Mouse (Mus musculus) liver, adult (tissue): ENCODE results near the gene Cntd1.

Experiments
- GATA4 ChIP-seq: IDR thresholded peaks from 2 replicates; pipeline ENCODE4 v1.6.1; 2014; ENCODE audit warnings: mild to moderate bottlenecking, low read length; ENCODE audit not compliant: insufficient replicate concordance

The Cntd1 gene

DNA sequence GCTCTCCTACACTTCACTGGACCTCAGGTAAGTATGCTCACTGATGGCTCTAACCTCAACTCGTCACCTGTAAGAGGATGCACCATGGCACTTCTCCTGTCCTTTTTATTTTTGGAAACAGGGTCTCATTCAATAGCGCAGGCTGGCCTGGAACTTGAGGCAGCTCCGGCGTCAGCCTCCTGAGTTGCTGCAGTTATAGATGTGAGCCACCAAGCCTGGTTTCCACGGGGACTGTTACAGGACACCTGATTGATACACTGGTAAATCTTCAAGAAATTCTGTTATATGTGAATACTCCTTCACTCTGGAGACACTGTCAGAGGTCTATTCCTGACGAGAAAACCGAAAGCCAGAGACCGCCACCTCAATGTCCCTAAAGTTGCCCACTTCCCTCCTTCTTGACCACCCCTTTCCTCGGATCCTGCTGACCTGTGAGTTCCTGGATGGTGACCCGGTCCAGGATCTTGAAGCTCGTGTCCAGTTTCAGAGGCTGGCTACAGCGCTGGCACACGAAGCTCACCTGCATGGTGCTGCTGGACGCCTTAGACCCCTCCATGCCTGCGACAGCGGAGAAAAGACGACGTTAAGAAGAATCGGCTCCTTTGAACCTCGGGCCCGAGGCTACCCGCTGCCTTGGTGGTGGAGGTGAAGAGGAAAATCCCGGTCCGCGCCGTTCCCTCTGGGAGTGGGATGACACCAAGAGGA lies 22.6 kb downstream of the Cntd1 start:
- TF ChIP-seq GATA4: no peak

DNA sequence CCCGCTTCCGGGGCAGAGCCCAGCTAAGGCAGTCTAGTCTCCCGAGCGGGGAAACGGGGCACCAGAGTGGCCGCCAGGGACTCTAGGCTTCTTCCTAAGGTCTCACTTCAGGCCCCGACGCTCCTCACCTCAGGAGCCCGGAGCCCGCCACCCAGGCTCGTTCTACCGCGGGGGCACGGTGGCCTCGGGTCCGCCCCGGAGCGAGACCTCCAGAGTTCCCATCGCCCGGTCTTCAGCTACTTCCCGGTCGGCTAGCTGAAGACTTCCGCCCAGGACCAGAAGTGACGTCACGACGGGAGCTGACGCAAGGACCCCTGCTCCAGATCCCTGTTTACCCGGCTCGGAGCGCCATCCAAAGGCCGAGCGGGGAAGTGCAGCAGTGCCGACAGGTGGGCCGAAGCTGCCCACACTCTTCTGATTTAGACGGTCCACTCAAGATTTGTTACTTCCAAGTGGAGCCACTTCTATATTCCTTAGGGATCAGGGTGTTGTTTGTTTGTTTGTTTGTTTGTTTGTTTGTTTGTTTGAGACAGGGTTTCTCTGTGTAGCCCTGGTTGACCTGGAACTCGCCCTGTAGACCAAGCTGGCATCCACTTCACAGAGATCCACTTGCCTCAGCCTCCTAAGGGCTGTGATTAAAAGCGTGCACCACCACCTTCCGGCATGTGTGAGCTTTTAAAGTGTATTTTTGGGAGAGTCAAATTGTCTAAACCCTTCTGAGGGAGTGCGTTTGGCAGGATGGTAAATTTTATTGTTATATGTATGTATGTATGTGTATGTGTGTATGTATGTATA lies 23.4 kb downstream of the Cntd1 start, which contains the start of gene Becn1:
Gene Becn1 (minus strand): TSS at position 283 of the 795 bp plus-strand sequence.
- no peak for TF ChIP-seq GATA4

DNA sequence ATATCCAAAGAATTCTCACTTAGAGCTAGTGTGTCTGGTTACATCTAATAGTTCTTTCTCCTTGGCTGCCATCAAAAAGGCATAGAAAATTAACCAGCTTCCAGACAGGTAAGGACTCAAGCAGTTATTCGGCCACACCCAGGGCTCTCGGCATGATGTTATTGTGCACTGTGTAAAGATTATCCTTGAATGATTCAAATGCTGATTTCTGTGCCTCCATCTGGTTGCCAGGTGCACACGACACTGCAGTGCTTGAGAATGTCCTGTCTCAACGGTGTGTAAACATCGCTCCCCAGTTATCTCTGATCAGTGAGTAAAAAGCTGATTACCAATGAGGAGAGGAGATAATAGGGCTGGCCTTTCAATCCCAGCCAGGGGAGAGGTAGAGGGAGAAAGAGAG lies 28.9 kb downstream of the Cntd1 start:
- no peak for TF ChIP-seq GATA4

DNA sequence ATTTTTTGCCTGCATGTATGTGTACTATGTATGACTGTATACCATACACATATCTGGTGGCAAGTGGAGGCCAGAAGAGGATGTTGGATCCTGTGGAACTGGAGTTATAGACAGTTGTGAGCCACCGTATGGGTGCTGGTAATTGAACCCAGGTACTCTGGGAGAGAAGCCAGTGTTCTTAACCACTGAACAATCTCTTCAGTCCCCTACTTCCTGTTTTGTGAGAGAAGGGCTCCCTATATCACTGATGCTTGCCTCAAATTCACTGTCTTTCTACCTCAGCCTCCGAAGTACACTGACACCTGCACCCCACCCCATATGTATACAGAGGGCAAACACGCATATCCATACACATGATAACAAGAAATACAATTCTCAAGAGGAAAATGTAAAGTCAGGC lies 32.3 kb downstream of the Cntd1 start:
- no peak for TF ChIP-seq GATA4

DNA sequence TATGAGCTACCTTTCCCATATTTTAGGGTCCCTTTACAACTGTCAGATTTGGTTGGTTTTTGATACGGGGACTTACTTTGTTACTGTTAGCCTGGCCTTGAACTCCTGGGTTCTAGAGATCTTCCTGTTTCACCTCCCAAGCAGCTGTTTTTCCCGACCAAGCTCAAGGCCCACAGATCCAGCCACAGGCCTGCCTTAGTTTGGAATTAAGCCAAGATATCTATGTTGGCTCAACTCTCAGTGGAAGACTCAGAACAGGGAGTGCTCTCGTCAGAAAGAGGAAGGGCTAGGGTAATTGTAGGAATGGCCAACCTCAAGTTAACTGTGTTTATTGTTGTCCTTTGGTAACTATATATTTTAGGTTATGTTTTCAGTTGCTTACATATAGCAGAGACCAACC lies 33.3 kb downstream of the Cntd1 start:
- TF ChIP-seq GATA4: no peak

DNA sequence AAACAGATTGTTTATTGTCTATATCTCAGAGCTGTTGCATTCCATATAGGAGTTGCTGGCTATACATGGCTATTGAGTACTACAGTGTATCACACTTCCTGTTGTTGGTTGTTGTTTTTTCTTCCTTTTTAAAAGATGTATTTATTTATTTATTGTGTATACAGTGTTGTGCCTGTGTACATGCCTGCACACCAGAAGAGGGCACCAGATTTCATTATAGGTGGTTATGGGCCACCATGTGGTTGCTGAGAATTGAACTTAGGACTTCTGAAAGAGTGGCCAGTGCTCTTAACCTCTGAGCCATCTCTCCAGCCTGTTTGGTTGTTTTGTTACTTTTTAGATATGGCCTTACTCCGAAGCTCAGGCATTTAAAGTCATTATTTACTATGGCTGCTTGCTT lies 35.8 kb downstream of the Cntd1 start:
- TF ChIP-seq GATA4: no peak

DNA sequence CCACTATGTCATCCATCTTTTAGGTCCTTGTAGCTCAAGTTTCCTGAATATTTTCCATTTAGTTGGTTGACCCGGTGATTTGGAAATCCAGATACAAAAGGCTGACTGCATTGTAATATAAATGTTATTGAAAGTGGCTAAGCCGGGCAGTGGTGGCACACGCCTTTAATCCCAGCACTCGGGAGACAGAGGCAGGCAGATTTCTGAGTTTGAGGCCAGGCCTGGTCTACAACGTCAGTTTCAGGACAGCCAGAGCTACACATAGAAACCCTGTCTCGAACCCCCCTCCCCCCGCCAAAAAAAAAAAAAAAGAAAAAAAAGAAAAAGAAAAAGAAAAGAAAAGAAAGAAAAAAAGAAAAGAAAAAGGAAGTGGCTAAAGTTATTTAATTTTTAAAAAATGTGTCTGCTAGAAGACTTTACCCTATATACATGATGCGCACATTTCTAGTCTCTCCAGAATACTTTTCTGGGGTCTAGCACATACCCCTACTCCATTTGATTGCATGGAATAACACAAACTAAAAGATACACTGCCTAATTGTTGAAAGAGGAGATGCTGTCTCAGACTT lies 36.4 kb downstream of the Cntd1 start:
- TF ChIP-seq GATA4: no peak

DNA sequence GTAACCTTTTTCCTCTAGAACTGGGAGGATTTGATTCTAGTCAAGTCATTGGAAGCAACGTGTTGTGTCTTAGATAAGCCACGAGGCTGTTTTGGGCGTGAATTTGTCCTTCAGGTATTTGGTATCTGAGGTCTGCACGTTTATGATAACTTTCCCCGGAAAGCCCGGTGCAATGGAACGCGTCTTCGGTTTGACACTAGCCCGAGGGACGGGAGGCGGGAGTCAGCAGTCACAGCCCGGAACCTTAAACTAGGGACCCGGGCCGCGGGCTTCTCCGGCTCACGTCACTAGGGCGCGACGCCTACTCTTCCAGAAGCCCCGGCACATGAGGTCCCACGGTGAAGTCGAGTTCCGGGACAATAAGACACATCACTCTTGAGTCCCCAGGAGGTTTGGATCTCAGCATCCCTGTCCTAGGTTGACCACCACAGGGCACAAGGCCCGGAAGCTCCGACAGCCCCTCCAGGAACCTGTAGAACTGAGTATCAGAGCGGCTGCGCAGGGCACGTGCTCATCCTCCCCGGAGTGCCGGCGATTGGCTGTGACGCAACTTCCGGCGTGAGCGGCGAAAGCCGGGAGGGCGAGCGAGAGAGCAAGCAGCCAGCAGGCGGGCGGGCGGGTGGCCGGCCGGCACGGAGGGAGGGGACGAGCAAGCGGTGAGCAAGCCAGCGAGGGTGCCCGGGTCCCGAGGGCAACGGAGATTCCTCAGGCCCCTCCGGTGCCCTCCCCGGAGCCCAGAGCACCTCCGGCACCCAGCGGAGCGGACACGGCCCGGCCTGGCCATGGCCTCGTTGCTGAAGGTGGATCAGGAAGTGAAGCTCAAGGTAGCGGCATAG lies 37.1 kb downstream of the Cntd1 start, which contains the start of gene Psme3:
Gene Psme3 (plus strand): TSS at position 549 of the 836 bp plus-strand sequence.
- TF ChIP-seq GATA4: peak; percentile 19; the same call in 1 of the 2 replicates

DNA sequence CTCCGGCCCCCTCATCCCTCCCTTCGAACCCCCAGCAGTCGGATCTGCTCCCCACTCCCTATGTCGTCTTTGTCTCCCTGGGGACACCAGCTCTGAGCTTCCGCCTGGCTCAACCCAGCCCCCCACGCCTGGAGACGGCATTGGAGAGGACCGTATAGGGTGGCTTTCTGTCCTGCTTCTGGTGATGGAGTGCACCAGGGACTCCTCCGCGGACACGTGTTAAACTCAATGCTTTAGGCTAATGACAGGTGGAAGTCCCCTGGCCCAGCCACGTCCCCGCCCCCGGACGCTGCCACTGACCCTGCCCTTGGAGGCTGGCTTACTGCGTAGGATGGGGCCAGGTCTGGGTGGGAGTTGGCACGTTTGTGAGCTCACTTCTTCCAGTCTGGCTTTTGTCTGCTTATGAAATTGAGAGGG lies 37.7 kb downstream of the Cntd1 start:
- TF ChIP-seq GATA4: no peak

DNA sequence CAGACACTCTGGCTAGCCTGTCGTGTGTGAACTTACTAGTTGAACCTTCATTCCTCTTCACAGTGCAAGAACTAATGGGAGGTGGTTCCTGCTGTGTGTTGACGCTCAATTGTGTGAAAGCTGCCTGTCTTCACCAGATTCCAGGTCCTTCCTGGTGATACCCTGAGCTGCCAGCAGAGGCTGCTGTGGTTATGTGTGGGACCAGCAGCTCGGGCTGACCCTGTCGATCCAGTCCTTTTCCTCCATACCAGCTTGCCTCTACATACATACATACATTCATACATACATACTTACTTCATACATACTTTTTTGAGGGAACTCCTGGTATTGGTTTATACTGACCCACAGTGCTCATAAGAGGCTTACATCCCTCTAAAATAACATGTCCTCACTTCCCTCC lies 44.8 kb downstream of the Cntd1 start:
- TF ChIP-seq GATA4: no peak

DNA sequence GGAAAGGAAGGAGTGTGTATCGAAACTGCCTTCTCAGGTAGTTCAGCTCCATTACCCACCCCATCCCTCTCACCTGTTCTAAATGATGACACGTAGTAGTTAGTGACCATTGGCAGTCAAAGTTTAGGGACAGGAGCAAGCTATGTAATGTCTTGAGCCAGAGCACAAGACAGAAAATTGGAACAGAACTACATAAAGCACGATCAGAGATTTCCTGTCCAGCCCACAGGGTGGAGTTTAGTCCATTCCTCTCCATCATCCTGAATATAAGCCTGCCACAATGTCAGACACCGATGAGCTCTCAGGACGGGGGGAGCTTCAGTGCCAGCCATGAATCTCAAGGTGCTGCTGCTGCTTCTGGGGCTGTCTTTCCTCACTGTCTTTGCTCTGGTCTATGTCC lies 46.0 kb downstream of the Cntd1 start, which contains the start of gene Aoc2:
Gene Aoc2 (plus strand): TSS at position 301 of the 400 bp plus-strand sequence.
- no peak for TF ChIP-seq GATA4

DNA sequence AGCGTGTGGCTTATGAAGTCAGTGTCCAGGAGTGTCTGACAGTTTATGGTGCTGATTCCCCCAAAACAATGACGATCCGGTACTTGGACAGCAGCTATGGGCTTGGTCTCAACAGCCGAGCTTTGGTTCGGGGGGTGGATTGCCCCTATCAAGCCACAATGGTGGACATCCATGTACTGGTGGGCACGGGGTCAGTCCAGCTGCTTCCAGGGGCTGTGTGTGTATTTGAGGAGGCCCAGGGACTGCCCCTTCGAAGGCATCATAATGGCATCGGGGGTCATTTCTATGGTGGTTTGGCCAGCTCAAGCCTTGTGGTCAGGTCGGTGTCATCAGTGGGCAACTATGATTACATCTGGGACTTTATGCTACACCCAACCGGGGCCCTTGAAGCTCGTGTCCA lies 47.3 kb downstream of the Cntd1 start:
- TF ChIP-seq GATA4: no peak

DNA sequence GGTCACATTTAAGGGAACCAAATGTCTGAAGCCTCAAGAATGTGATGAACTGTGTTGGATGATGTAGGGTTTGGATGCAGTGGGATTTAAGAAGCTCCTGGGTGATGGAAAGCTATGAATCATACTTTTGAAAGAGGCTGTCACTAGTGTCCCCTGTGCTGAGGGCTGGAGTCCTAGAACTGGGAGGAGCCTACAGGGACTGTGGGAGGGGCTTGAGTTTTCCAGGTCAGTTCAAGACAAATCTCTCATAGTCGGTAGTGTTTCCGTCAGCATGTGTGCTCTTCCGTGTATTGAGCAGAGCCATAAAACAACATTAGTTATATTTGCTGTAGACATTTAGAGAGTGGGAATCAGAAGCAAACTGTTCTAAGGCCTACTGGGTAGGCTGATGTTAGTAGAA lies 48.5 kb downstream of the Cntd1 start:
- TF ChIP-seq GATA4: no peak

DNA sequence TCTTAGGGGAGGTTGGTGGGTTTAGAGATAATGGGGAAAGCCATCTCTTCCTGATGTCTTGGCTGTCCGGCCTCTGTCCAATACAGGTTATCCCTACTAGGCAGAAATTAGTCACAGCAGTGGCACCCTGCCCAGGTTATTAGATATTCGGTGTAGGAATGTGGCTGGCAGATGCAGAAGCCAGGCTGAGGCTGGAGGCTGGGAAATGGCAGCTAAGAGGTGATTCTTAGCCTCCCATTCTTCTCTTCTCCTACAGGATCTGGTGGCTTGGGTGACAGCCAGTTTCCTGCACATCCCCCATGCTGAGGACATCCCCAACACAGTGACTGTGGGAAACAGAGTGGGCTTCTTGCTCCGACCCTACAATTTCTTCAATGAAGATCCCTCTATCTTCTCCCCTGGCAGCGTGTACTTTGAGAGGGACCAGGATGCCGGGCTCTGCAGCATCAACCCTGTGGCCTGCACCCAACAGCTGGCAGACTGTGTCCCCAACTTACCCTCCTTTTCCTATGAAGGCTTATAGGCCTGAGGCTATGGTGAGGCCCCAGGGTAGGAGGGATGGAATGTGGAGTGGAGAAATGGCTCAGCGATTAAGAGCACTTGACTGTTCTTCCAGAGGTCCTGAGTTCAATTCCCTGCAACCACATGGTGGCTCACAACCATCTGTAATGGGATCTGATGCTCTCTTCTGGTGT lies 50.3 kb downstream of the Cntd1 start:
- no peak for TF ChIP-seq GATA4
